11 mouse cellular contexts compared by ENCODE assay signal in genomic region chr3:133234821-133235295, GRCm38 (mm10). TPM values are rescaled to one million over a fixed set of nuclear protein-coding genes. Genes with fewer than 3 reads are reported as not detected.
DNase-seq lines count a peak whose midpoint lies in the region; ATAC-seq and TF ChIP-seq lines count a peak whose summit lies in the region.
"Had no signal": no experiment of that assay in that cellular context is flagged by ENCODE, and none has a peak within 500 bp of the region (broad histone marks: within the 10 kb centered on the region; RNA-seq: fewer than 3 reads in every experiment).

Gene Arhgef38 (minus strand): TSS chr3:133234949.

- no peak for TF ChIP-seq CTCF in lung, adult 2 months (IDR thresholded peaks at IDR 0.05; ENCODE audit: insufficient read depth, low read length)

- H3K4me1 ChIP-seq in lung, adult 2 months (ENCODE audit: control insufficient read depth, insufficient read depth, low read length): no peaks in the 10 kb centered on the region
- no peaks in the 10 kb centered on the region for H3K4me1 ChIP-seq in stomach, embryonic 16.5 days (ENCODE audit: control insufficient read depth, insufficient read depth, low read length)

- WGBS in lung, adult 2 months: 42% methylated on average over 12 of the region's 12 CpGs
- 40% methylated on average over 11 of the region's 12 CpGs for WGBS in stomach, embryonic 16.5 days

- H3K36me3 ChIP-seq in stomach, embryonic 16.5 days (ENCODE audit: control insufficient read depth, insufficient read depth, low read length): no peaks in the 10 kb centered on the region

- peak; percentile 94 for ATAC-seq in stomach, embryonic 16.5 days (ENCODE audit: insufficient read depth, low FRiP score)
- ATAC-seq in megakaryocyte-erythroid progenitor cell, adult 5-6 weeks (replicated peaks; ENCODE audit: low FRiP score, low TSS enrichment, poor library complexity, severe bottlenecking): no peak

- DNase-seq in ovary, postnatal 36 days (ENCODE audit: low spot score): peak; percentile 3
- no peak for DNase-seq in ovary, postnatal 10 days (ENCODE audit: low spot score)
- peak; percentile 73 for DNase-seq in kidney, adult 18-20 months
- DNase-seq in lung, adult 2 months: peak; percentile 55
- no peak for DNase-seq in heart, postnatal 4 days
- DNase-seq in heart, adult 9 months (ENCODE audit: low spot score in 2 of 2): no peak
- DNase-seq: embryo, embryonic 11 days had no signal

- peak within 1 kb of the TSS; percentile 62 for H3K27ac ChIP-seq in stomach, embryonic 16.5 days (ENCODE audit: low read length)

- H3K27me3 ChIP-seq in stomach, embryonic 16.5 days (ENCODE audit: control insufficient read depth, insufficient read depth, low read length): no peaks in the 10 kb centered on the region

- H3K9ac ChIP-seq in stomach, embryonic 16.5 days (ENCODE audit: low read length): peak within 1 kb of the TSS; percentile 27

- peak within 1 kb of the TSS; percentile 47 for H3K4me2 ChIP-seq in stomach, embryonic 16.5 days (ENCODE audit: low read depth, low read length)

- peak within 1 kb of the TSS; percentile 66 for H3K4me3 ChIP-seq in lung, adult 2 months (replicated peaks; ENCODE audit: extremely low read depth, low read depth, low read length)
- peak within 1 kb of the TSS; percentile 31 for H3K4me3 ChIP-seq in stomach, embryonic 16.5 days (replicated peaks; ENCODE audit: low read length)

- TF ChIP-seq POLR2A in lung, adult 2 months (IDR thresholded peaks at IDR 0.05; ENCODE audit: borderline replicate concordance, extremely low read depth, low read depth, low read length): peak; percentile 66; the same call in 1 of the 2 replicates

- H3K9me3 ChIP-seq in stomach, embryonic 16.5 days (replicated peaks; ENCODE audit: control insufficient read depth, low read length): no peaks in the 10 kb centered on the region

RNA-seq across cellular contexts. Expression of gene Arhgef38, which starts in this region (rescaled TPM):
- 5.4 and 8.2 TPM in 2 replicates for polyA plus RNA-seq in lung, adult 2 months (2012; rRNA removed)
- polyA plus RNA-seq in stomach, embryonic 16.5 days (2015; fragmentation: Nextera tagmentation; extraction: Ambion mirVana): 2.1 and 2.5 TPM in 2 replicates
- total RNA-seq in heart, postnatal 4 days (2021): not detected
- not detected in 2 replicates for total RNA-seq in megakaryocyte-erythroid progenitor cell, adult 5-6 weeks (2014; fragmentation: Nextera tagmentation)
- total RNA-seq in megakaryocyte-erythroid progenitor cell, adult 5-6 weeks (2017): not detected in 2 replicates
- total RNA-seq: layer of hippocampus, postnatal 25 days; neutrophil, adult 5-6 weeks had no signal

Comparison
In these comparisons a context has a peak if more than half of its experiments do, and no peak if none do; other contexts are left out.
1. DNase-seq: peak in ovary, postnatal 36 days (single experiment), kidney, adult 18-20 months (single experiment) and lung, adult 2 months (single experiment); none in ovary, postnatal 10 days (single experiment), heart, postnatal 4 days (single experiment) and heart, adult 9 months (0 of 2).